Mouse (Mus musculus) frontal cortex, adult 2 months (tissue): ENCODE measurements around the gene Notch1. TPM values are rescaled to one million over a fixed set of nuclear protein-coding genes. Genes with fewer than 3 reads are reported as not detected.
A peak's percentile ranks its signal among the peaks of the same experiment; 100 is the strongest.

Experiments used
- DNase-seq, 2 experiments: peaks; one replicate each; pipeline ENCODE4 v3.0.0; 2022; ENCODE audit warnings: low spot score in 1 of 2; ENCODE audit errors: extremely low spot score in 1 of 2
- polyA plus RNA-seq: library from polyadenylated mRNA; depleted of rRNA; stranded (reverse); fragments of >200 nt; gene quantifications from 2 replicates; pipeline ENCODE4 v1.2.3, GENCODE M21; 2012

Gene Notch1
- polyA plus RNA-seq, 1 experiment: 13.0 TPM

DNA sequence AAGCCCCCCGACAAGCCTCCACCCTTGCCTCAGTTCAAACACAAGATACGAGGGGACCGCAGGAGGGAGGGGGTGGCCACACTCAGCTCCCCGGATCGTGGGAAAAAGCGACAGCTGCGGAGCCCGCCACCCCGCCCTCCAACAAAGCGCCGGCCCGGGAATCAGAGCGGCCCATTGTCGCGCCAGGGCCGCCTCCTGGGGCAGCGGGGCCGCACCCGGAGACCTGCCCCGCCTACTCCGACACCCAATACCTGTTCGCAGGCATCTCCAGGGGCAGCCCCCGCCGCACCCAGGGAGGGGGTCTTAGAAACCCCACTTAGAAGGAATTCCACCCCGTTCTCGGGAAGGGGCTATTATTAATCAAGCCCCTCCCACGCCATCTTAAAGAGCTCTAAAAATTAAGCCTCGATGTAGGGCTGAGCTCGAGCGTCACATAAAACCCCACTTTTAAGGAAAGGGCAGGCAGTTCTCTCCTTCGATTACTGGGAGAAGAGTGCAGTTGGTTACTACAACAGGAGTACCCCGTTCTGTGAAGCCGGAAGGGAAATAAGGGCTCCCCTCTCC is 14.1 kb downstream of the Notch1 start:
- no peak for DNase-seq

DNA sequence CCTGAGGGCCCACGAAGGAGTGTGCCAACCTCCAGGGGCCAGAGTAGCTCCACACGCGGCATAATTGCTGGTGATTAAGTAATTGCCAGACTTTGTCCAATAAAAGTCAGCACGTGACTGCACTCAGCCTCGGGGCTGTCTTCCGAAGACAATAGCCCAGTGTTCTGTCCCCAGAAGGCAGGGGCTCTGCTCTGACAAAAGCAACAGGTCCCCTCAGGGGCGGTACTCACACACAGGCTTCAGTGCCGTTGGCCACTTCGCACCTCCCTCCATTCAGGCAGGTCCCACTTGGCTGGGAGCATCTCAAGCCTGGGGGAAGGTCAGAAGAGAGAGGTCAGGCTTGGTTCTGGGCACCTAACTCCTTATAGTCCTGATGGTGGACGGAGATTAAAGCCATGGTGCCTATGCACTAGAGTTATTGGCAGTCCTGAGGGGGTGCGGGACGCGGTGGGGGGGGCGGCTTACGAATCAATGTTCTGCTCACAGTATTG is 14.8 kb downstream of the Notch1 start:
- DNase-seq: no peak

DNA sequence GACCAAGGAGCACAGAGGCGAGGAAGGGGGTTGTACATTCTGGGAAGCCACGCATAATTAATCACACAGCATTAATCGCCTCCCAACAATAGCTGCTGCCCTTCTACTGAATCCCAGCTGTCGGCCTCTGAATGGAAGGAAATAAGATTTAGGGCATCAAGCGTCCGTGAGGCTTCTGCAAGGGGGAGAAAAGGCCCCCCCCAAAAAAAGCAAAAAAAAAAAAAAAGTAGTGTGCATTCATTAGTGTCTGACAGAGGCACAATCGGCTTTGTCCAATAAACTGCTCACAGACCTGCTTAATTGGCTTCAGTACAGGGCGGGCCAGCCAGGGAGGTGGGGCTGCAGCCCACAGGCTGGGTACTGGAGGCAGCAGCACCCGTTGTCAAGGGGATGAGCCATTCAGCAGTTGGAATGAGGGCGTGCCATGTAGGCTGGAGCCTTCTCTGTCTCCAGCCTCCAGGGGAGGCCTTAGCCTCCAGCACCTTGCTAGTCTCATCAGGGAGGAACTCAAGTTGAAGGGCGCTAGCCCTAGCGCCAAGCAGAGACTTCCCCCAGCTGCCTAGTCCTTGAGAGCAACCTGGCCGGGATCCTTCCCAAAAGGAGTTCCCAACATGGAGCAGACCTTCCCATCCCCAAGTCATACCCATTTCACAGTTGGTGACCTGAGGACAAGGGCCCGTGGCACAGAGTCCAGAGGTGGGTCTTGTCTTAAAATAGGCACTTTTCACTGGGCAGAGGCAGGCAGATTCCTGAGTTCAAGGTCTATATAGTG is 15.7 kb downstream of the Notch1 start:
- peak in 1 of 2 experiments; percentile 66 for DNase-seq

DNA sequence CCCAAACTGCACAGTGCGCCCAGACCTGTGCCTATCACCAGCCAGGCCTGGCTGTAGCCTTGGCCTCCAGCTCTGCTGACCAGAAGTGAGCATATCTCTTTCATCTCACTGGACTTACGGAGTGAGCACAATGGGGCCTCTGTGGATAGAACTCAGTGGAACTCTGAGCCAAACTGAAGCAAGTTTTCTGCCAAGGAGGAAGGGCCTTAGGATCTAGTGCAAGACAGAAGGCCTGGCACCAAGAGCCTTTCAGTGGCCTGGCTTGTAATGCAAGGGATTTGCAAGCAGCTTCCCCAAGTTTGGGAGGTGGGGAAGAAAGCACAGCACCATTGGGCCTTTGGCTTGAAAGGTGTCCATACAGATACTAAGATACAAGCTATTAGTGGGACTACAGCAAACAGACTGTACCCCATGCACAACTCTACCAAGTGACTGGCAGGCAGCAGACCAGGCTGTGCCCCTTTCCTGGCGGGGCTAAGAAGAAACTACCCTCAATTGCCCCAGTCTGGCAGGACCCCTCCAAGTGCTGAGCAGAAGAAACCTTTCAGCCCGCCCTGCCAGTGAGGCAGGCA is 16.4 kb downstream of the Notch1 start:
- DNase-seq: peak in 1 of 2 experiments; percentile 53

DNA sequence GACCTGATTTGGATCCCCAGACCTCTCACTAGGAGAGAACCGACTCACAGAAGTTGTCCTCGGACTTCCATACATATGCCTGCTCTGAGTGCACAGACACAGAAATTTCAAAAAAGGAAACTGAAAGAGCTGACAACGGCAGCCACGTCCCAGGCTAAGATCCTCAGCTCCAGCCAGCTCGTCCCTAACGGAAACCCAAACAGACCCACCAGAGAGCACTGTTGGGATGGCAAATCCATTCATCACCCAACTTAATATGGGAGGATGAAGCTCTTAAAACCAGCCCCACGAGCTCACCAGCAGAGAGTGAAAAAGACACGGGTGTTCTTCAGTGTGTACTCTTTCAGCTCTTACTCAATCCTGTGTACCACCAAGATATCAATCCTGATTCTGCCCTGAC is 17.8 kb downstream of the Notch1 start:
- no peak for DNase-seq

DNA sequence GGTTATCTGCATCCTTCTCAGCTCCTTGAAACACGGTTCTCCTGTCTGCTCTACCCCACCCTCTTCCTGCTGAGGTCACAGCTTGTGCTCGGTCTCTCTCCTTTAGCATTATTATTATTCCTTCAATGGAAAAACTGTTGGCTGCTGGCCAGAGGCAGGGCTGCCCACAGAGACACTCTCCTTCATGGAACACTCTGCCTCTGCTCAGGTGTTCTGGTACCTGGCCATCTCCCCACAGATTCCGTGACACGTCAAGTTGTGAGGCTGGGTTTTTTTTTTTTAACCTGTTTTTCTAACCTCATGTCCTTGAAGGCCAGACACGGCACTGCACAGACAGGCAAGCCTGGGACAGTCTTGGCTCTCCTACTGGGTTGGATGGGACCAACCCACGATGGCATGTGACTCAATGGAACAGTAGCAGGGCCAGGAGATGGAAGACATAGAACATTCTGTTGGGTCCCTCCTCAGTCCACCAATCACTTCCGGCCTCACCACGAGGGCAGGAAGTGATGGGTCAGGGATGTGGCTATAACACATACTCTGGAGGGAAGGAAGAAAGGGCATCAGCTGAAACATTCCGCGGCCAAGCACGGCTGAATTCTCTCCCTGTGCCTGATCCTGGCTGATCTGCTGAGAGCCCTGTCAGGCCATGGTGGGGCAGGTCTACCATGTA is 18.5 kb downstream of the Notch1 start:
- DNase-seq: no peak

DNA sequence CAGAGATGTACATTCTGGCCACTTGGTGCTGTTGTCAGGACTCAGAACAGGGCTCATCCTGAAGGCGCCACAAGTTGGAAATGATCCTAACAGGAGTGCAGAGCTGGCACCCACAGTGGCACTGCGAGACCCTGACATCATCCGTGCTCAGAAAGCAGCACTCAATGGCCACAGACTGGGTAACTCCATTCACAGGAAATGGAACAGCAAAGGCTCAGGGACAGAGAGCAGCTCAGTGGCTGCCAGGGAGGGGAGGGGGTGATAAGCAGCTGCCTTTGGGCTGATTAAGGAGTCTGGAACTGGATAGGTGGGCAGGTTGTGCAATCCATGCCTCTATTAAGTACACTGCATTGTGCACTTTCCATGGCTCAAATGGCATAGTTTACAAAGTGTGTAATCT is 20.0 kb downstream of the Notch1 start:
- DNase-seq: no peak

DNA sequence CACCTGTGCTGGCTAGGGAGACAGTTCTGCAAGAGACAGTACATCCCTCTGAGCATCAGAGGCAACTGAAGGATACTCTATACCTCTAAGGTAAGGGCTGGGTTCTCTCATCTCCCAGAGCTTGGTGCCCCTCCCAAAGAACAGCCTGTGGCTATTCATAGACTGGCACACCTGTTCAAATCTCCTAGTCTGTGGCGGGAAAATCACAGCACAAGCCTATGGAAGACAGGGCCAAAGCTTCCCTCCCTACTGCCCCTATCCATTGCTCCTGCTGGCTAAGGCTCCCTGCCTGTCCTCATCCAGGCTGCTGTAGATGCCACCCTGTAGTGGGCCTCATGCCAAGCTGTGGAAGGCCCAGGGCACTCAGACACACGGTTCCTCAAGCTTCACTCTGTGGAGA is 20.8 kb downstream of the Notch1 start:
- no peak for DNase-seq

DNA sequence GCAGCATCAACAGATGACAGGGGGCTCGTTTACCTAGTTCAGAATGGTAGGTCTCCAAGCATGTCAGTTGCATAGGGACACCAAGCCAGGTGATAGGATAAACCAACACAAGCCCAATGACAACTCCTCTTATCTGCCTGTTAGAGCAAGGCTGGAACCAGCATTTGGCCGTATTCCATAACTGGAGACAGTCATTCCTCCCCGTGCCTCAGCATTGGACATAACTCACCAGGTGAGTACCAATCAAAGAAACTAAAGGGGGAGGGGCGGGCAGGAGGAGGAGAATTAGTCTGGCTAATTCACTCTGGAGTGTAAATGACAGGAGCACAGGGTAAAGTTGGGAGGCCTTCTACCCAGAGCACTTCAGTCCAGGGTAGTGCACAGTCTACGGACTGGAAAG is 21.5 kb downstream of the Notch1 start:
- no peak for DNase-seq

DNA sequence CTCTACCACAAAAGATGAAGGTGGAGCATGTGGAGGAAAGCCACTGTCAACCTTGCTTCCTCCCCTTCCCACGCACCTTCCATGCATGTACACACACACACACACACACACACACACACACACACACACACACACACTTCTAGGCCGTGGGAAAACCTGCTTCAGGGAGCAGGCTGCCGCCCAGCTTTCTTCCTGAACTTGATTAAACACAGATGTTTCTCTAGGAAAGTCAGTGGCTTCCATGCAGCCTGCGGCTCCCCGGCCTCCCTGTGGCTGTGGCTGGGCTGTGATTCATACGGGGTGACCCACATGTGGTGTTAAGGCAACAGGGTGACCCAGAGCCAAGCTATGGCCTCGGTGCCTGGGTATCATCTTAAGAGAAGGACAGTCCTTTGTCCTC is 22.1 kb downstream of the Notch1 start:
- DNase-seq: no peak

DNA sequence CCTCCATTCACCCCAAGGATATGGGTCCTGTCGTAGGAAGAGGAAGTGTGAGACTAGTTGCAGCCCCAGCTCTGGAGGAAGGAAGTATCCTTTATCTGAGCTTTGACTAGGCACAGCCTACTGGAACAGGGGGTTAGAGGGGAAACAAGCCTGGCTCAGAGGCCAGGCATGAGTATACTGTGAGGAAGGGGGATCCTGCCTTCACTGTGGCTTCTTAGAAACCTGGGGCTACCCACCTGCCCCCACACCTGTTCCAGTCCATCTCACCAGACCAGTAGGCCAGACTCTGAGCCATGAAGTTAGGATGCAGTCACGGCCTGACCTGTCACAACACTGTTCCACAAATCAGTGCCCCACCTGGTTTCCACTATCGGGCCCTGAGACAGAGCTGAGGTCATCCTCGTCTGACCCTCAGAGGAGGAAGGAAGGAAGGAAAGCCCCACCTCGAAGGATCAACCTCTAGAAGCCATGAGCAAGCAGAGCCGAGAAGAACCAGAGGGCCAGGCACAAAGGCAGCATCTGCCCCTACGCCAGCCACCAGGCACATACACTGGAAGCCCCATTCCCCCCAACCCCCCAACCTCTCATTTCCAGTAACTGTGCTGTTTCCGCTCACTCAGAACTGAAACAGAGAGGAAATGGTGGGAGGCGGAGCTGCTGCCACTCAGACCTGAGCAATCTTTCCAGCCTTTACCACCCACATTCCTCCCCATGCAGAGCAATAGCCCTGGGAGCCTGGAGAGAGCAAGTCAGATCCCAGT is 23.3 kb downstream of the Notch1 start:
- DNase-seq: peak in 1 of 2 experiments; percentile 63

DNA sequence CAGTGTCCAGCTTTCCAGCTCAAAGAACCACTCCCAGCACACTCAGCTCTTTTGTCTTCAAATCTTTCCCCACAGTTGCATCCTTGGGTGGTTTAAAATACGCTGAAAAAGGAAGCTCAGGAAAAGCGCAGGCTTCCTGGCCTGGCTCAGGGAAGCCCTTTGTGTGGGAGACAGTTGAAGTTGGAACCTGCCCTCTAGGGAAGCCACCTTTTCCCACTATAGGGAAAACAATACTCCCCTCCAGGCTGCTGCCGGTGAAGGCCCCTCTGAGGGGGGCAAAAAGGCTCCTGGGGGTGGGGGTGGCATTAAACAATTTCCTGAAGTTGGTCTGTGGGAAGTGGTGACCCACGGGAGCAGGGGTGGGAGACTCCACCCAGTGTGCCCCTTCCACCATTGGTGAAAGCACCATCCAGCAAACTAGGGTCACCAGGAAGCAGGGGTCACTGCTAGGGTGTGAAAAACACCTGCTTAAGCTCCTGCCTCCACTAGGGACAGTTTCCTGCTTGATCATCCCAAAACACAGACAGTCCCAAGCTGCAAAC is 25.6 kb downstream of the Notch1 start:
- no peak for DNase-seq

DNA sequence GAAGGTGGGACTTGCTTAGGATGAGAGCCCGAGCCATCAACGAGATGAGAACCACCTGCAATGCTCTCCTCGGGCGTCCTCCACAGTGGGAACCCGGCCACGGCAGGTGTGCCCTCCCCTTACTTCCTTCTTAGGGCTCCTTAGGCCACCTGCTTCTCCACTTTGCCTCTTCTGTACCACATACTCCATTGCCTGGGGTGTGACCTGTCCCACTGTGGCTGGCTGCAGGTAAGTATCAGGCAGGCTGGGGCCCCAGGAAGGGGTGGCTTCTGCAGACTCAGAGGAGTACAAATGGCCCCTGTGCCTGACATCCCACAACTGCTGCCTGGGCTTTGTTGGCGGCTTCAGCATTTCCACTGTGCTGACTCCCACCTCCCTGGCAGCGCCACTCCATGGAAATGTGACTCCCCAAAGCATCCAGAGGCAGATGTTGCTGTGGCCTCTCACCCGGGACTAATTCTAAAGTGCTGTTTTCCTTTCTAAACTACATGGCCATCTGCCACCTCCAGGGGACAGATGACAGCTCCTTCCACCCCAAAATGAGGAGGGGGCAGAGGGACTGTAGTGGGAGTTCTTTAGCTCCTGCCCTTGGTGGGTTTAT is 27.8 kb downstream of the Notch1 start:
- no peak for DNase-seq

DNA sequence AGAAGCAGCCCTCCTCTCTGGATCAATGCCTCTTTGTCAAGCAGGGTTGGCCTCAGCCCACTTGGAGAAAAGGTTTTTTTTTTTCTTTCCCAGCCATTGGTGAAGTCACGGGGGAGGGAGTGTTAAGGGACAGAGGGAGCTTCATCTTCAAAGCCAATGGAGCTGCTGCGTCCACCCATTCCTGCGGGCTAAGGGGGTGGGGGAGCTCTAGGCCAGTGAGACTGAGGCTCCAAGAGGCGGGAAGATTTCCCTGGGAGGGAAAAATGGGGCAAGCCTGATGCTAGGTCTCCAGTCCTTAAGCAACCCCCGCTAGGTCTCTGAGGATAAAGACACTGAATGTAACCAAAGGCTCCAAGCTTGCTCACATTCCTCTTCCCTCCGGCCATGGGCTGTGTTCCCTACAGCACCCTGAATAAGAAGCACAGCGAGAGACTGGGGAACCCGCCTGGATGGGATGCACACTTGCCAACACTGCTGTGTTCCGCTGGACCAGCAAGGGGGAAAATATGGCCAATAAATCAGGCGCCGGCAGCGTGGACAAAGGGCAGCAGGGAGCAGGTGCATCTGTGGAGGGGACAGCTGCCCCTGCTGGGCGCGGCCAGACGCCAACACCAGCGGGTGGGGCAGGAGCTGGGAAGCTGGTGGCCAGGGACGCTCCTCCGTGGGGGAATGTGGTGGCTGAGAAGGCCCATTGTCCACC is 29.0 kb downstream of the Notch1 start:
- DNase-seq: peak; percentile 56 to 66

DNA sequence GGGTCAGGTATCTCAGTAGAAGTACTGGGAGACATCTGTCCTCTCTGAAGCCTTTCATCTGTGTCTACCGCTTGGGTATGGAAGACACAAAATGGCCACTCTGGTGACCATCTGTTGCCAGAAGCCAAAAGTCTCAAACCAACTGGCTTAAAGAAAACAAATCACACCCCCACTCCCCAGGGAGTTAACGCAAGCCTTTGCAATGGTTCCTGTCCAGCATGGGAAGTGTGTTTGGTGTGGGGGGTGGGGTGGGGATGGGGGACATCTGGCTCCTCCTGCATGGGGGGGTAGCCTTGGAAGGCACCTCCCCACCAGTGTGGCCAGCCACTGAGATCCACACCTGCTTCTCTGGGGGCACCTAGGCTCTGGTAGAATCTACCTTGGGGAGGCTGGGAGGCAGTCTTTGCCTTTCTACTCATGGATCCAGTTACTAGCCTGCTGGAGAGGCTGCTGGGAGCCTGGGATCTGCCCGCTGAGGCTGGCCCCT is 29.6 kb downstream of the Notch1 start:
- no peak for DNase-seq

DNA sequence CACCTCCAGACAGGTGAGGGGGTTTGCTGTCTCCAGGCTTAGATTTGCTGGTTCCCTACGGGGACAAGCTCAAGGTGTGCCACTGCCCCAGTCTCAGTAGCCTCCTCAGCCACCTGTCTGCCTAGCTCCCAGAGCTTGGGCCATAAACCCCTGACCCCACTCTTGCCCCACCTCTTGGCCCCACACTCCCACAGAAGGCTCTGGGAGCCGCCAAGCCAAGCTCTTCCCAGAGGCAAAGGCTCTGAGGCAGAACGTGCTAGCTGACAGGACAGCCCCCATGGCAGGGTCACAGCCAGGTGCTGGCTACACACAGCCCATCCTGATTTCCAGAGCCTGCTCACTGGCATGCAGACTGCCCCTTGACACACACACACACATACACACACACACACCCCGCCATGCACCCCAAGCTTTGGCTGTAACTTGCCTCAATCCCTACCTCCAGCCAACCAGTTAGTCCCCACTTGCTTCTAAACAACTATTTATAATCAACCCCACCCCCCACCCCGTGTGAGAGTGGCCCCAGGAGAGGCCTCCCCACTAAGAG is 30.1 kb downstream of the Notch1 start:
- DNase-seq: no peak

DNA sequence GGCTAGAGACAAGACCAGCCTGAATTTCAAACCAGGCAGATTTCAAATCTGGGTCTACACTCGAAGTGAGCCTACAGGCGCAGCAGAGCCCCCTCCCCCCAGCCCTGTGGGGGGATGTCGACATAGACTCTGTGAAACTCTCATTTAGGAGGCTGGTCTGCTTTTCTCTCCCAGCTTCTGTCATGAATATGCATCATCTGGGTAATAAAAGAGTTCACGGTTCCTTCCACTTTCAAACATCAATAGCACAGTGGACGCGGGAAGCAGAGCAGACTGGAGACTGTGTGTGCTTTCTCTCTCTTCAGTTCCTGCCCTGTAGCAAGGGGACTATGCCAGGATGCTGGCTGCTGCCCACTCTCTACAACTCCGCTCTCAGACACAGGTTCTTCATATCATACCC is 30.8 kb downstream of the Notch1 start:
- DNase-seq: peak in 1 of 2 experiments; percentile 42

DNA sequence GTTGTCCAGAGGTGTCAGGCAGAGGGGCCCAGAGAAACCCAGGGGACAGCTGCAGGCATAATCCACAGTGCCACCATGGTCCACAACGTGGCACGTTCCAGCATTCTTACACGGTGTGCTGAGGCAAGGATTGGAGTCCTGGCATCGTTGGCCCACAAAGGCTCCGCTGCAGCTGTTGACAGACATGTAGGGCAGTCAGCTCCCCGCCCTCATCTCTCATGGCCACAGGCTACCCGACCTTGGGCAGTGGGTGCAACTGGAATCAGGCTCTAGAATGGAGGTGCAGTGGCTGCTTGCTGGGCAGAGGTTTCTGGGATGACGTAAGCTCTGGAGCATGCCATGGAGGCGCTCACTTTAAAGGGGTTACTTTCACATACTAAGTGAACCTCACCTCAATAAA is 31.2 kb downstream of the Notch1 start:
- DNase-seq: no peak

DNA sequence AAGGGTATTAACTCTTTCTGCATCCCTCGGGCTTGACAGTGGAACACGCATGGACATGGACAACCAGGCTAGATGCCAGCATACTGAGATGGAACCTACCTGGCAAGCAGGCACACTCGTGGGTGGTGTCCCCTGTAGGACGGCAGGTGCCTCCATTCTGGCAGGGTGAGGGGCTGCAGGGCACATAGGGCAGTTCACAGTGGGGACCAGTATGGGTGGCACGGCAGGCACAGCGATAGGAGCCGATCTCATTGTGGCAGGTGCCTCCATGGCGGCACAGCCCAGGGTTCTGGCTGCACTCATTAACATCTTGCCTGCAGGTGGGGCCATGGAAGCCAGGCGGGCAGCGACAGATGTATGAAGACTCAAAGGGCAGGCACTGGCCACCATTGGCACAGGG is 32.3 kb downstream of the Notch1 start:
- no peak for DNase-seq
